Mouse (Mus musculus): ENCODE measurements around the gene Tor3a. TPM values are rescaled to one million over a fixed set of nuclear protein-coding genes. Genes with fewer than 3 reads are reported as not detected.

Gene Tor3a
- polyA plus RNA-seq, 1 experiment = 26.9 TPM

DNA sequence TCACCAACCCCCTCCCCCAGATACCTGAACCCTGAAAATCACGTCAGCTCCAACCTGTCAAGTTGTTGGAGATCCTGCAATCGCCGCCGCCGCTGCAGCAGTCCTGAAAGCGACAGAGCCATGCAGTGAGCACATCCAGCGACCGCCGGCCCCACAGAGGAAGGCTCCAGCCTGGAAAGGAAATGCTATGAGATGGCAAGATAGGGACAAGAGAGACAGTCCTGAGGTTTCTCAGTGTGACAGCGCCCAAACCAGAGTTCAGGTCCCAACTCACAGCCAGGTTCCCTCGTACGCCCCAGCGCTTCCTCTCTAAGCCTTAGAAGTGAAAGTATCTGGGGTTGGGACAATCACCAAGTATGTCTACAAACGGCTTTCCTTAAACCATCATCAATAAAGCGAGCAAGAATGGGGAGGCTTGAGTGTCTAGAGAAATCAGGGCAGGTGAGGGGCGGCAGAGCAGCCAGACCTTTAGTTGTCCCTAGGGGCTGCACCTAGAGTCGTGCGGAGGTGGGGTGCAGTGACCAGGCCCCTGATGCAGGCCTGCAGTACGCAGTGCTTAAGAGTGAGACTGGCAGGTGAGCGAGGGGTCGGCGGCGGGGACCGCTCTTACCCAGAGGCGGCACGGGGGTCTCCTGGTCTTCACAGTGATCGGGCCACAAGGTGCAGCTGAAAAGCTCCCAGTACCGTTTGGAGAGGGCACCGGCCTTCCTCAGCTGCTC lies 521 bp downstream of the Tor3a start:
- Histone ChIP-seq H3K9ac (ENCODE audit: low read depth, poor library complexity, severe bottlenecking) (peak overlapping the region; percentile 73), H3K36me3 (ENCODE audit: control insufficient read depth, insufficient read depth, low read length, poor library complexity, severe bottlenecking) (no peaks in the 10 kb centered on the region), H3K27ac (ENCODE audit: insufficient read depth, low read length) (0 out of 2 replicates have a peak overlapping the region, but pooled peaks have one; percentile 13), H3K9me3 (replicated peaks; ENCODE audit: control insufficient read depth, insufficient read depth, low read length, poor library complexity, severe bottlenecking) (no peaks in the 10 kb centered on the region), H3K27me3 (ENCODE audit: control insufficient read depth, insufficient read depth, low read length, poor library complexity, severe bottlenecking) (no peaks in the 10 kb centered on the region), H3K4me3 (ENCODE audit: low read depth, low read length) (peak overlapping the region; percentile 77), H3K4me1 (ENCODE audit: control insufficient read depth, insufficient read depth, low read length) (peaks cover 2% of the 10 kb centered on the region)
- TF ChIP-seq CTCF (IDR thresholded peaks at IDR 0.05; ENCODE audit: low read depth, low read length) = no peak
- TF ChIP-seq POLR2A (IDR thresholded peaks at IDR 0.05; ENCODE audit: insufficient read depth, low read length) = no peak
- TF ChIP-seq EP300 (IDR thresholded peaks at IDR 0.05; ENCODE audit: insufficient read depth, low read depth, low read length) = no peak

GRCm38 (mm10) chr1:156672720-156673475 lies 1.3 kb downstream of the Tor3a start:
- no peaks in the 10 kb centered on the region for H3K36me3 ChIP-seq (ENCODE audit: control insufficient read depth, insufficient read depth, low read length, poor library complexity, severe bottlenecking)
- H3K9me3 ChIP-seq (replicated peaks; ENCODE audit: control insufficient read depth, insufficient read depth, low read length, poor library complexity, severe bottlenecking) = no peaks in the 10 kb centered on the region
- peak overlapping the region; percentile 73 for H3K9ac ChIP-seq (ENCODE audit: low read depth, poor library complexity, severe bottlenecking)
- no peak for TF ChIP-seq POLR2A (IDR thresholded peaks at IDR 0.05; ENCODE audit: insufficient read depth, low read length)
- 0 out of 2 replicates have a peak, but pooled peaks have one; percentile 49 for TF ChIP-seq EP300 (IDR thresholded peaks at IDR 0.05; ENCODE audit: insufficient read depth, low read depth, low read length)
- H3K27ac ChIP-seq (ENCODE audit: insufficient read depth, low read length) = no peak overlapping the region
- H3K4me3 ChIP-seq (ENCODE audit: low read depth, low read length) = peak overlapping the region; percentile 77
- H3K27me3 ChIP-seq (ENCODE audit: control insufficient read depth, insufficient read depth, low read length, poor library complexity, severe bottlenecking) = no peaks in the 10 kb centered on the region
- H3K4me1 ChIP-seq (ENCODE audit: control insufficient read depth, insufficient read depth, low read length) = peaks cover 5% of the 10 kb centered on the region

DNA sequence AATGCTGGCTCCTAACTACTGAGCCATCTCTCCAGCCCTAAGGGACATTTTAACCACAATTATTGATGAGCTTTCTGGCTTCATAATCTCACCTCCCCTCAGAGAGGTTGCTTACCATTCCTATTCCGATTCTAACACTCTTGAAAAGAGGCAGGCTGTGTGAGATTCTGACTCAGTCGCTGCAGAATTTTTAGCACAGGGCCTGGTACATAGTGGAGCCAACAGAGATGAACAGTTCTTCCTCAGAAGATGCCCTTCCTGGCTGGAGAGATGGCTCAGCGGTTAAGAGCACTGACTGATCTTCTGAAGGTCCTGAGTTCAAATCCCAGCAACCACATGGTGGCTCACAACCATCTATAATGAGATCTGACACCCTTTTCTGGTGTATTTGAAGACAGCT lies 2.2 kb downstream of the Tor3a start:
- H3K9ac ChIP-seq (ENCODE audit: low read depth, poor library complexity, severe bottlenecking) = no peak overlapping the region
- TF ChIP-seq CTCF (IDR thresholded peaks at IDR 0.05; ENCODE audit: low read depth, low read length) (no peak), POLR2A (IDR thresholded peaks at IDR 0.05; ENCODE audit: insufficient read depth, low read length) (no peak), EP300 (IDR thresholded peaks at IDR 0.05; ENCODE audit: insufficient read depth, low read depth, low read length) (no peak)
- no peak overlapping the region for H3K4me3 ChIP-seq (ENCODE audit: low read depth, low read length)
- no peaks in the 10 kb centered on the region for H3K27me3 ChIP-seq (ENCODE audit: control insufficient read depth, insufficient read depth, low read length, poor library complexity, severe bottlenecking)
- no peaks in the 10 kb centered on the region for H3K9me3 ChIP-seq (replicated peaks; ENCODE audit: control insufficient read depth, insufficient read depth, low read length, poor library complexity, severe bottlenecking)
- H3K27ac ChIP-seq (ENCODE audit: insufficient read depth, low read length) = no peak overlapping the region
- no peaks in the 10 kb centered on the region for H3K36me3 ChIP-seq (ENCODE audit: control insufficient read depth, insufficient read depth, low read length, poor library complexity, severe bottlenecking)
- peaks cover 8% of the 10 kb centered on the region for H3K4me1 ChIP-seq (ENCODE audit: control insufficient read depth, insufficient read depth, low read length)

- H3K9me3 ChIP-seq (replicated peaks; ENCODE audit: control insufficient read depth, insufficient read depth, low read length, poor library complexity, severe bottlenecking) = no peaks in the 10 kb centered on the region
- TF ChIP-seq CTCF (IDR thresholded peaks at IDR 0.05; ENCODE audit: low read depth, low read length) = no peak
- TF ChIP-seq POLR2A (IDR thresholded peaks at IDR 0.05; ENCODE audit: insufficient read depth, low read length) = no peak
- peak; percentile 80 for TF ChIP-seq EP300 (IDR thresholded peaks at IDR 0.05; ENCODE audit: insufficient read depth, low read depth, low read length)
- H3K27me3 ChIP-seq (ENCODE audit: control insufficient read depth, insufficient read depth, low read length, poor library complexity, severe bottlenecking) = no peaks in the 10 kb centered on the region
- H3K9ac ChIP-seq (ENCODE audit: low read depth, poor library complexity, severe bottlenecking) = no peak overlapping the region
- H3K27ac ChIP-seq (ENCODE audit: insufficient read depth, low read length) = peak overlapping the region; percentile 93
- peaks cover 7% of the 10 kb centered on the region for H3K4me1 ChIP-seq (ENCODE audit: control insufficient read depth, insufficient read depth, low read length)
- H3K36me3 ChIP-seq (ENCODE audit: control insufficient read depth, insufficient read depth, low read length, poor library complexity, severe bottlenecking) = no peaks in the 10 kb centered on the region
- peak overlapping the region; percentile 14 for H3K4me3 ChIP-seq (ENCODE audit: low read depth, low read length)
Observed at GRCm38 (mm10) chr1:156669208-156669983, 4.8 kb downstream of the Tor3a start.

DNA sequence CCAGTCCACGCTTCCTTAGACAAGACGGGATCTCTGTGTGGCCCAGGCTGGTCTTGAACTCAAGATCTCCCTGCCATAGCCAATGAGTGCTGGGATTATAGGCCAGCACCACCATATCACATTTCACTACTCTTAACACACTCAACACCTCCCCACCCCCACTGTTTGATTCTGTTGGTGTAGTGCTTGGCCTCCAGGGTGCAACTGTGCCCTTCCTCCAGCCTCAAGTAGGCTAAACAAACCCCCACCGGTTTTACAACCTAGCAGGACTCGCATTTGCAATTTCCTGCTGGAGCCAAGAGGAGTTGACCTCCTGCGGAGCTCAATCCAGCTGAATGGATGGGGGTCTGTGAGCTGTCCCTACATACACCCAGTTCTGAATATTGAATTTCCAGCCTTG lies 5.6 kb downstream of the Tor3a start:
- Histone ChIP-seq H3K27me3 (ENCODE audit: control insufficient read depth, insufficient read depth, low read length, poor library complexity, severe bottlenecking) (no peaks in the 10 kb centered on the region), H3K9ac (ENCODE audit: low read depth, poor library complexity, severe bottlenecking) (no peak overlapping the region), H3K4me1 (ENCODE audit: control insufficient read depth, insufficient read depth, low read length) (peaks cover 7% of the 10 kb centered on the region), H3K9me3 (replicated peaks; ENCODE audit: control insufficient read depth, insufficient read depth, low read length, poor library complexity, severe bottlenecking) (no peaks in the 10 kb centered on the region), H3K4me3 (ENCODE audit: low read depth, low read length) (peak overlapping the region; percentile 24), H3K36me3 (ENCODE audit: control insufficient read depth, insufficient read depth, low read length, poor library complexity, severe bottlenecking) (no peaks in the 10 kb centered on the region), H3K27ac (ENCODE audit: insufficient read depth, low read length) (peak overlapping the region; percentile 93)
- TF ChIP-seq EP300 (IDR thresholded peaks at IDR 0.05; ENCODE audit: insufficient read depth, low read depth, low read length) (peak; percentile 98), CTCF (IDR thresholded peaks at IDR 0.05; ENCODE audit: low read depth, low read length) (no peak)

Measured in ES-Bruce4 (cell line).